Mouse (Mus musculus) B cell, adult 2 months (primary cell): ENCODE measurements around the gene Gm49368.
"Not testable (repeated sequence)": the region's sequence is repeated elsewhere in the genome, so short reads cannot be mapped to it uniquely, and the experiment has no call there.

ENCODE experiments used
- DNase-seq, 2 experiments: peaks; one replicate each; pipeline ENCODE4 v3.0.0; 2022

Gm49368 gene

GRCm38 (mm10) chr7:128062456-128062855, at the start of gene Gm49368, which contains the start of gene Itgam:
TSS of gene Gm49368 (plus strand) at chr7:128062683.
TSS of gene Itgam (plus strand) at chr7:128062640.
- DNase-seq = peak; percentile 34 to 45

- DNase-seq = no peak
Observed at GRCm38 (mm10) chr7:128013116-128013515, 49.4 kb upstream of the Gm49368 start.

GRCm38 (mm10) chr7:128016134-128016533, 46.3 kb upstream of the Gm49368 start:
- not testable (repeated sequence) for DNase-seq

- no peak for DNase-seq
Observed at GRCm38 (mm10) chr7:128016650-128017049, 45.8 kb upstream of the Gm49368 start.

GRCm38 (mm10) chr7:128018275-128018674, 44.2 kb upstream of the Gm49368 start:
- no peak for DNase-seq

- no peak for DNase-seq
Observed at GRCm38 (mm10) chr7:128019187-128019586, 43.3 kb upstream of the Gm49368 start.

GRCm38 (mm10) chr7:128022974-128023373, 39.5 kb upstream of the Gm49368 start:
- DNase-seq = peak; percentile 53 to 59

- no peak for DNase-seq
Observed at GRCm38 (mm10) chr7:128023565-128023964, 38.9 kb upstream of the Gm49368 start.

- DNase-seq = no peak
Observed at GRCm38 (mm10) chr7:128024364-128024763, 38.1 kb upstream of the Gm49368 start.

GRCm38 (mm10) chr7:128024932-128025331, 37.6 kb upstream of the Gm49368 start:
- DNase-seq = no peak

- no peak for DNase-seq
Observed at GRCm38 (mm10) chr7:128025381-128025780, 37.1 kb upstream of the Gm49368 start.

GRCm38 (mm10) chr7:128031403-128031976, 31.0 kb upstream of the Gm49368 start:
- no peak for DNase-seq

- no peak for DNase-seq
Observed at GRCm38 (mm10) chr7:128032290-128032988, 30.0 kb upstream of the Gm49368 start.

GRCm38 (mm10) chr7:128032989-128033293, 29.5 kb upstream of the Gm49368 start:
- no peak for DNase-seq

- no peak for DNase-seq
Observed at GRCm38 (mm10) chr7:128033616-128034015, 28.9 kb upstream of the Gm49368 start.

GRCm38 (mm10) chr7:128042161-128042820, 20.2 kb upstream of the Gm49368 start:
- not testable (repeated sequence) for DNase-seq

GRCm38 (mm10) chr7:128044142-128044785, 18.2 kb upstream of the Gm49368 start:
- DNase-seq = peak in 1 of 2 experiments; percentile 24

GRCm38 (mm10) chr7:128045640-128046039, 16.8 kb upstream of the Gm49368 start:
- no peak for DNase-seq

- peak; percentile 59 to 61 for DNase-seq
Observed at GRCm38 (mm10) chr7:128048819-128049218, 13.7 kb upstream of the Gm49368 start.

- DNase-seq = no peak
Observed at GRCm38 (mm10) chr7:128049254-128049653, 13.2 kb upstream of the Gm49368 start.

- peak; percentile 49 to 53 for DNase-seq
Observed at GRCm38 (mm10) chr7:128050739-128051138, 11.7 kb upstream of the Gm49368 start.

- DNase-seq = no peak
Observed at GRCm38 (mm10) chr7:128053061-128053460, 9.4 kb upstream of the Gm49368 start.

- no peak for DNase-seq
Observed at GRCm38 (mm10) chr7:128056917-128057444, 5.5 kb upstream of the Gm49368 start.
